Mouse (Mus musculus): ENCODE measurements around the gene Paqr6. TPM values are rescaled to one million over a fixed set of nuclear protein-coding genes. Genes with fewer than 3 reads are reported as not detected.

The Paqr6 gene
- polyA plus RNA-seq, 1 experiment from 2014 or later: 2.8 TPM

Other genes with a start within 250 kb of the Paqr6 start
- gene Mef2d, start 222.2 kb upstream of the Paqr6 start, polyA plus RNA-seq (2016; fragmentation: Nextera tagmentation; extraction: Ambion mirVana): 17.7 and 20.7 TPM in 2 replicates
- gene Rhbg, start 109.9 kb upstream of the Paqr6 start, polyA plus RNA-seq (2016; fragmentation: Nextera tagmentation; extraction: Ambion mirVana): 0.23 and 0.25 TPM in 2 replicates
- gene Gm38392, start 77.4 kb upstream of the Paqr6 start, polyA plus RNA-seq (2016; fragmentation: Nextera tagmentation; extraction: Ambion mirVana): 0.22 TPM in 1 of 2 replicates, not detected in the other
- 10.1 and 11.2 TPM in 2 replicates for gene Tsacc, start 67.6 kb upstream of the Paqr6 start, polyA plus RNA-seq (2016; fragmentation: Nextera tagmentation; extraction: Ambion mirVana)
- 523 and 555 TPM in 2 replicates for gene Cct3, start 67.5 kb upstream of the Paqr6 start, polyA plus RNA-seq (2016; fragmentation: Nextera tagmentation; extraction: Ambion mirVana)
- 142 and 145 TPM in 2 replicates for gene Glmp, start 39.6 kb upstream of the Paqr6 start, polyA plus RNA-seq (2016; fragmentation: Nextera tagmentation; extraction: Ambion mirVana)
- gene Tmem79, start 28.4 kb upstream of the Paqr6 start, polyA plus RNA-seq (2016; fragmentation: Nextera tagmentation; extraction: Ambion mirVana): 1.7 and 2.1 TPM in 2 replicates
- 83.3 and 83.8 TPM in 2 replicates for gene Smg5, start 28.3 kb upstream of the Paqr6 start, polyA plus RNA-seq (2016; fragmentation: Nextera tagmentation; extraction: Ambion mirVana)
- gene Bglap3, start 8.2 kb downstream of the Paqr6 start, polyA plus RNA-seq (2016; fragmentation: Nextera tagmentation; extraction: Ambion mirVana): not detected in 2 replicates
- not detected in 2 replicates for gene Bglap2, start 14.1 kb downstream of the Paqr6 start, polyA plus RNA-seq (2016; fragmentation: Nextera tagmentation; extraction: Ambion mirVana)
- not detected in 2 replicates for gene Bglap, start 19.9 kb downstream of the Paqr6 start, polyA plus RNA-seq (2016; fragmentation: Nextera tagmentation; extraction: Ambion mirVana)
- gene Pmf1, start 45.7 kb downstream of the Paqr6 start, polyA plus RNA-seq (2016; fragmentation: Nextera tagmentation; extraction: Ambion mirVana): 73.3 and 82.3 TPM in 2 replicates
- gene Slc25a44, start 60.6 kb downstream of the Paqr6 start, polyA plus RNA-seq (2016; fragmentation: Nextera tagmentation; extraction: Ambion mirVana): 24.9 and 25.9 TPM in 2 replicates
- gene Sema4a, start 96.6 kb downstream of the Paqr6 start, polyA plus RNA-seq (2016; fragmentation: Nextera tagmentation; extraction: Ambion mirVana): 17.1 and 18.4 TPM in 2 replicates
- gene Lmna, start 145.4 kb downstream of the Paqr6 start, polyA plus RNA-seq (2016; fragmentation: Nextera tagmentation; extraction: Ambion mirVana): 48.9 and 61.6 TPM in 2 replicates
- gene Mex3a, start 167.8 kb downstream of the Paqr6 start, polyA plus RNA-seq (2016; fragmentation: Nextera tagmentation; extraction: Ambion mirVana): 44.2 and 44.5 TPM in 2 replicates
- 1.5 and 2.4 TPM in 2 replicates for gene Rab25, start 183.7 kb downstream of the Paqr6 start, polyA plus RNA-seq (2016; fragmentation: Nextera tagmentation; extraction: Ambion mirVana)
- gene Lamtor2, start 188.5 kb downstream of the Paqr6 start, polyA plus RNA-seq (2016; fragmentation: Nextera tagmentation; extraction: Ambion mirVana): 124 and 140 TPM in 2 replicates
- gene Ubqln4, start 189.2 kb downstream of the Paqr6 start, polyA plus RNA-seq (2016; fragmentation: Nextera tagmentation; extraction: Ambion mirVana): 59.4 and 60.7 TPM in 2 replicates
- 152 and 155 TPM in 2 replicates for gene Ssr2, start 211.3 kb downstream of the Paqr6 start, polyA plus RNA-seq (2016; fragmentation: Nextera tagmentation; extraction: Ambion mirVana)
- gene Arhgef2, start 241.4 kb downstream of the Paqr6 start, polyA plus RNA-seq (2016; fragmentation: Nextera tagmentation; extraction: Ambion mirVana): 171 and 179 TPM in 2 replicates